22 mouse cellular contexts compared by ENCODE assay signal in the genomic region with DNA sequence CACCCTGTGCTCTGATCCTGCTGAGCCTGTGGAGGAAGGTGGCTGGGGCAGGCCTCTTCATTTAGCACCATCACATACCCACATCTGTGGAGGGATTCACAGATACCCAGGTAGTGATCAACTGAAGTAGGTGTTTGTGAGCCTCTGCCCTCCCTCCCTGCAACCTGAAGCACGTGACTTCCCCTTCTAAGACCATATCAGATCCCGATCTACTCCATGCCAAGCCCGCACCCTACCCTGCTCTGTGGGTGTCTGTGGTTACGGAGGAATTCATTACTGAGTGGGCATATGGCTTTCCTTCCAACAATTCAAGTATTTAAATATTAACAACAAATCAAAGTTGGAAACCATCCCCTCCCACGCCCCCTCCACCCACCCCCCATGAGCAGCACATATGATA. TPM values are rescaled to one million over a fixed set of nuclear protein-coding genes. Genes with fewer than 3 reads are reported as not detected.
DNase-seq lines count a peak whose midpoint lies in the region; ATAC-seq and TF ChIP-seq lines count a peak whose summit lies in the region.
"Had no signal": no experiment of that assay in that cellular context is flagged by ENCODE, and none has a peak within 500 bp of the region (broad histone marks: within the 10 kb centered on the region; RNA-seq: fewer than 3 reads in every experiment).

No protein-coding gene starts in this region.

- ATAC-seq in heart, embryonic 12.5 days (ENCODE audit: insufficient number of reproducible peaks, low FRiP score) = no peak
- ATAC-seq in heart, embryonic 11.5 days (replicated peaks; ENCODE audit: insufficient number of reproducible peaks, low FRiP score, low TSS enrichment) = no peak
- ATAC-seq in midbrain, embryonic 14.5 days (ENCODE audit: low FRiP score, low TSS enrichment) = no peak

- no peak for TF ChIP-seq CTCF in embryonic fibroblast, embryonic 13.5 days (IDR thresholded peaks at IDR 0.05; ENCODE audit: borderline replicate concordance, insufficient read depth, low read length)
- no peak for TF ChIP-seq CTCF in layer of hippocampus, adult 2 months (conservative IDR thresholded peaks at IDR 0.05)

- H3K36me3 ChIP-seq in heart, embryonic 12.5 days = no peaks in the 10 kb centered on the region
- no peaks in the 10 kb centered on the region for H3K36me3 ChIP-seq in heart, embryonic 11.5 days (ENCODE audit: control insufficient read depth, insufficient read depth, low read length)
- H3K36me3 ChIP-seq in midbrain, embryonic 10.5 days = peaks cover 9% of the 10 kb centered on the region
- no peaks in the 10 kb centered on the region for H3K36me3 ChIP-seq in midbrain, embryonic 14.5 days (ENCODE audit: control insufficient read depth, insufficient read depth, low read length)
- H3K36me3 ChIP-seq: hindbrain, embryonic 15.5 days; intestine, embryonic 15.5 days; neural tube, embryonic 12.5 days had no signal

- H3K27me3 ChIP-seq in heart, embryonic 12.5 days (replicated peaks) = peaks cover 8% of the 10 kb centered on the region
- H3K27me3 ChIP-seq in heart, embryonic 11.5 days (ENCODE audit: control insufficient read depth, insufficient read depth, low read length) = 0 out of 2 replicates have a peak, but pooled peaks cover 2% of the 10 kb centered on the region
- peaks cover 30% of the 10 kb centered on the region for H3K27me3 ChIP-seq in midbrain, embryonic 10.5 days (ENCODE audit: low read depth, poor library complexity, severe bottlenecking)
- H3K27me3 ChIP-seq in midbrain, embryonic 14.5 days (ENCODE audit: control insufficient read depth, insufficient read depth, low read length) = no peaks in the 10 kb centered on the region
- H3K27me3 ChIP-seq: hindbrain, embryonic 15.5 days; intestine, embryonic 15.5 days; limb, embryonic 12.5 days; liver, embryonic 13.5 days; midbrain, embryonic 12.5 days; neural tube, embryonic 12.5 days had no signal

- peak overlapping the region; percentile 42; the same call in 1 of the 2 replicates for H3K4me2 ChIP-seq in heart, embryonic 12.5 days
- H3K4me2 ChIP-seq in heart, embryonic 11.5 days = no peak overlapping the region
- no peak overlapping the region for H3K4me2 ChIP-seq in midbrain, embryonic 14.5 days (ENCODE audit: low read length)
- H3K4me2 ChIP-seq: hindbrain, embryonic 15.5 days; intestine, embryonic 15.5 days; limb, embryonic 12.5 days; liver, embryonic 13.5 days had no signal

- no peak overlapping the region for H3K9ac ChIP-seq in heart, embryonic 12.5 days
- no peak overlapping the region for H3K9ac ChIP-seq in heart, embryonic 11.5 days (ENCODE audit: low read depth, low read length)
- H3K9ac ChIP-seq in midbrain, embryonic 14.5 days (replicated peaks; ENCODE audit: low read length) = no peak overlapping the region
- H3K9ac ChIP-seq: forebrain, postnatal 0 days; hindbrain, embryonic 15.5 days; intestine, embryonic 15.5 days; limb, embryonic 12.5 days; liver, embryonic 13.5 days; midbrain, embryonic 12.5 days; neural tube, embryonic 12.5 days had no signal

- H3K4me3 ChIP-seq in heart, embryonic 12.5 days = no peak overlapping the region
- no peak overlapping the region for H3K4me3 ChIP-seq in heart, embryonic 11.5 days (ENCODE audit: low read depth, low read length)
- no peak overlapping the region for H3K4me3 ChIP-seq in midbrain, embryonic 10.5 days
- no peak overlapping the region for H3K4me3 ChIP-seq in midbrain, embryonic 14.5 days (replicated peaks; ENCODE audit: low read depth, low read length)
- no peak overlapping the region for H3K4me3 ChIP-seq in embryonic fibroblast, embryonic 13.5 days (ENCODE audit: insufficient read depth, low read length)
- H3K4me3 ChIP-seq in layer of hippocampus, adult 2 months = no peak overlapping the region
- H3K4me3 ChIP-seq: hindbrain, embryonic 15.5 days; intestine, embryonic 15.5 days; limb, embryonic 12.5 days; liver, embryonic 13.5 days; midbrain, embryonic 12.5 days; neural tube, embryonic 12.5 days had no signal

- H3K4me1 ChIP-seq in heart, embryonic 12.5 days (replicated peaks) = peaks cover 40% of the 10 kb centered on the region
- H3K4me1 ChIP-seq in heart, embryonic 11.5 days (ENCODE audit: control insufficient read depth, insufficient read depth, low read length) = peaks cover 17% of the 10 kb centered on the region; the same call in 1 of the 2 replicates
- H3K4me1 ChIP-seq in midbrain, embryonic 10.5 days = peaks cover 92% of the 10 kb centered on the region
- peaks cover 41% of the 10 kb centered on the region for H3K4me1 ChIP-seq in midbrain, embryonic 14.5 days (ENCODE audit: control insufficient read depth, insufficient read depth, low read length)
- peaks cover 30% of the 10 kb centered on the region for H3K4me1 ChIP-seq in embryonic fibroblast, embryonic 13.5 days (ENCODE audit: control insufficient read depth, insufficient read depth, low read length)

- TF ChIP-seq POLR2A in embryonic fibroblast, embryonic 13.5 days (IDR thresholded peaks at IDR 0.05; ENCODE audit: low read depth, low read length) = no peak

- 84% methylated on average over 5 of the region's 5 CpGs for WGBS in heart, embryonic 12.5 days
- WGBS in heart, embryonic 11.5 days (ENCODE audit: insufficient replicate concordance) = 85% methylated on average over 5 of the region's 5 CpGs
- 84% methylated on average over 5 of the region's 5 CpGs for WGBS in midbrain, embryonic 10.5 days
- WGBS in midbrain, embryonic 14.5 days = 89% methylated on average over 5 of the region's 5 CpGs

- no peaks in the 10 kb centered on the region for H3K9me3 ChIP-seq in heart, embryonic 12.5 days (replicated peaks)
- no peaks in the 10 kb centered on the region for H3K9me3 ChIP-seq in heart, embryonic 11.5 days (replicated peaks; ENCODE audit: control insufficient read depth, low read length)
- H3K9me3 ChIP-seq in midbrain, embryonic 10.5 days (replicated peaks) = no peaks in the 10 kb centered on the region
- no peaks in the 10 kb centered on the region for H3K9me3 ChIP-seq in midbrain, embryonic 14.5 days (ENCODE audit: control insufficient read depth, low read length)
- H3K9me3 ChIP-seq: hindbrain, embryonic 15.5 days; intestine, embryonic 15.5 days; limb, embryonic 12.5 days; liver, embryonic 13.5 days; midbrain, embryonic 12.5 days; neural tube, embryonic 12.5 days had no signal

- no peak overlapping the region for H3K27ac ChIP-seq in heart, embryonic 12.5 days (ENCODE audit: poor library complexity, severe bottlenecking)
- no peak overlapping the region for H3K27ac ChIP-seq in heart, embryonic 11.5 days (ENCODE audit: low read depth, low read length)
- H3K27ac ChIP-seq in midbrain, embryonic 10.5 days (replicated peaks) = peak overlapping the region; percentile 56; the same call in 1 of the 2 replicates
- H3K27ac ChIP-seq in midbrain, embryonic 14.5 days (replicated peaks; ENCODE audit: low read depth, low read length) = no peak overlapping the region
- peak overlapping the region; percentile 73 for H3K27ac ChIP-seq in embryonic fibroblast, embryonic 13.5 days (ENCODE audit: insufficient read depth, low read length)
- no peak overlapping the region; the same call in 1 of the 2 replicates for H3K27ac ChIP-seq in layer of hippocampus, adult 2 months
- H3K27ac ChIP-seq: intestine, embryonic 15.5 days; limb, embryonic 12.5 days; liver, embryonic 13.5 days; macrophage; neural tube, embryonic 12.5 days had no signal

- DNase-seq in midbrain, embryonic 10.5 days (ENCODE audit: low spot score) = no peak
- DNase-seq in midbrain, embryonic 14.5 days = no peak
- no peak for DNase-seq in layer of hippocampus, adult 2 months (ENCODE audit: low spot score in 2 of 2)
- no peak for DNase-seq in layer of hippocampus, postnatal 36 days
- DNase-seq: adrenal gland, postnatal 25 days; cerebellum, adult 9-11 months; forebrain, postnatal 0 days; gastrocnemius, postnatal 25 days; kidney, adult 8-10 months; kidney, postnatal 10 days; liver, embryonic 13.5 days; spleen, adult 18-20 months had no signal

RNA-seq across cellular contexts. Expression of gene Fam110a, which starts 16.7 kb away (rescaled TPM):
- 10.3 and 10.9 TPM in 2 replicates for polyA plus RNA-seq in heart, embryonic 12.5 days (2016; fragmentation: Nextera tagmentation; extraction: Ambion mirVana)
- polyA plus RNA-seq in heart, embryonic 11.5 days (2014; fragmentation: Nextera tagmentation; extraction: Ambion mirVana) = 9.7 and 10.5 TPM in 2 replicates
- 79.8 and 108 TPM in 2 replicates for polyA plus RNA-seq in midbrain, embryonic 10.5 days (2016; fragmentation: Nextera tagmentation; extraction: Ambion mirVana)
- 55.8 and 67.5 TPM in 2 replicates for polyA plus RNA-seq in midbrain, embryonic 14.5 days (2014; fragmentation: Nextera tagmentation; extraction: Ambion mirVana)
- 9.7 and 13.4 TPM in 2 replicates for polyA plus RNA-seq in embryonic fibroblast, embryonic 13.5 days (2011; ENCODE audit: insufficient read length, low read depth, missing spikeins)
- total RNA-seq in layer of hippocampus, adult 2 months (2021) = 1 to 10 TPM; 7.8 to 8.0 TPM
- total RNA-seq in layer of hippocampus, postnatal 36 days (2021) = 1 to 10 TPM; 7.2 to 7.4 TPM

RNA-seq across cellular contexts. Expression of gene Slc52a3, which starts 33.0 kb away (rescaled TPM):
- polyA plus RNA-seq in heart, embryonic 12.5 days (2016; fragmentation: Nextera tagmentation; extraction: Ambion mirVana) = 0.34 and 0.45 TPM in 2 replicates
- polyA plus RNA-seq in heart, embryonic 11.5 days (2014; fragmentation: Nextera tagmentation; extraction: Ambion mirVana) = 0.80 and 0.86 TPM in 2 replicates
- polyA plus RNA-seq in midbrain, embryonic 10.5 days (2016; fragmentation: Nextera tagmentation; extraction: Ambion mirVana) = 0.81 and 0.87 TPM in 2 replicates
- 0.42 and 0.74 TPM in 2 replicates for polyA plus RNA-seq in midbrain, embryonic 14.5 days (2014; fragmentation: Nextera tagmentation; extraction: Ambion mirVana)
- polyA plus RNA-seq in embryonic fibroblast, embryonic 13.5 days (2011; ENCODE audit: insufficient read length, low read depth, missing spikeins) = 0.55 and 0.60 TPM in 2 replicates
- 1 to 10 TPM; 2.8 to 2.9 TPM for total RNA-seq in layer of hippocampus, adult 2 months (2021)
- total RNA-seq in layer of hippocampus, postnatal 36 days (2021) = 1 to 10 TPM; 2.8 to 3.0 TPM
- polyA plus RNA-seq: macrophage had no signal

RNA-seq across cellular contexts. Expression of gene Angpt4, which starts 52.3 kb away (rescaled TPM):
- polyA plus RNA-seq in heart, embryonic 12.5 days (2016; fragmentation: Nextera tagmentation; extraction: Ambion mirVana) = 0.13 and 0.20 TPM in 2 replicates
- polyA plus RNA-seq in heart, embryonic 11.5 days (2014; fragmentation: Nextera tagmentation; extraction: Ambion mirVana) = 0.21 and 0.30 TPM in 2 replicates
- polyA plus RNA-seq in midbrain, embryonic 10.5 days (2016; fragmentation: Nextera tagmentation; extraction: Ambion mirVana) = 0.06 and 0.32 TPM in 2 replicates
- 0.17 TPM in 1 of 2 replicates, not detected in the other for polyA plus RNA-seq in midbrain, embryonic 14.5 days (2014; fragmentation: Nextera tagmentation; extraction: Ambion mirVana)
- polyA plus RNA-seq in embryonic fibroblast, embryonic 13.5 days (2011; ENCODE audit: insufficient read length, low read depth, missing spikeins) = 2.1 and 4.8 TPM in 2 replicates
- under 1 TPM in 1 of 2 experiments, not detected in 1; 0.20 TPM for total RNA-seq in layer of hippocampus, adult 2 months (2021)
- total RNA-seq in layer of hippocampus, postnatal 36 days (2021) = under 1 TPM; 0.15 to 0.25 TPM
- total RNA-seq: adrenal gland, postnatal 25 days; monocyte, adult 5-6 weeks had no signal
- polyA plus RNA-seq: liver, embryonic 13.5 days; macrophage had no signal

Comparison
In these comparisons a context has a peak if more than half of its experiments do, and no peak if none do; other contexts are left out.
1. H3K27ac ChIP-seq: peak in midbrain, embryonic 10.5 days (single experiment) and embryonic fibroblast, embryonic 13.5 days (single experiment); none in heart, embryonic 12.5 days (single experiment), heart, embryonic 11.5 days (single experiment), midbrain, embryonic 14.5 days (single experiment) and layer of hippocampus, adult 2 months (single experiment).